Mouse (Mus musculus): ENCODE results near the gene Vwa7. TPM values are rescaled to one million over a fixed set of nuclear protein-coding genes. Genes with fewer than 3 reads are reported as not detected.
"Not testable (repeated sequence)": the region's sequence is repeated elsewhere in the genome, so short reads cannot be mapped to it uniquely, and the experiment has no call there.

Gene Vwa7
- polyA plus RNA-seq, 1 experiment from 2014 or later: 0.27 TPM

- H3K9me3 ChIP-seq (ENCODE audit: control insufficient read depth, low read length): no peaks in the 10 kb centered on the region
- no peak for ATAC-seq (replicated peaks; ENCODE audit: low FRiP score)
- H3K27ac ChIP-seq (ENCODE audit: low read depth, low read length): no peak overlapping the region
- DNase-seq (ENCODE audit: low spot score): peak; percentile 38
- H3K4me1 ChIP-seq (replicated peaks; ENCODE audit: control insufficient read depth, insufficient read depth, low read length): peaks cover 13% of the 10 kb centered on the region
- 85% methylated on average over 2 of the region's 2 CpGs for WGBS
- H3K4me2 ChIP-seq (ENCODE audit: low read depth, low read length, severe bottlenecking): no peak overlapping the region
- no peaks in the 10 kb centered on the region for H3K36me3 ChIP-seq (ENCODE audit: control insufficient read depth, insufficient read depth, low read length)
- no peak overlapping the region for H3K9ac ChIP-seq (ENCODE audit: low read length)
- H3K27me3 ChIP-seq (ENCODE audit: control insufficient read depth, insufficient read depth, low read length): no peaks in the 10 kb centered on the region
- H3K4me3 ChIP-seq (ENCODE audit: low read depth, low read length): no peak overlapping the region
Observed at GRCm38 (mm10) chr17:35028315-35028714, 11.9 kb downstream of the Vwa7 start.

DNA sequence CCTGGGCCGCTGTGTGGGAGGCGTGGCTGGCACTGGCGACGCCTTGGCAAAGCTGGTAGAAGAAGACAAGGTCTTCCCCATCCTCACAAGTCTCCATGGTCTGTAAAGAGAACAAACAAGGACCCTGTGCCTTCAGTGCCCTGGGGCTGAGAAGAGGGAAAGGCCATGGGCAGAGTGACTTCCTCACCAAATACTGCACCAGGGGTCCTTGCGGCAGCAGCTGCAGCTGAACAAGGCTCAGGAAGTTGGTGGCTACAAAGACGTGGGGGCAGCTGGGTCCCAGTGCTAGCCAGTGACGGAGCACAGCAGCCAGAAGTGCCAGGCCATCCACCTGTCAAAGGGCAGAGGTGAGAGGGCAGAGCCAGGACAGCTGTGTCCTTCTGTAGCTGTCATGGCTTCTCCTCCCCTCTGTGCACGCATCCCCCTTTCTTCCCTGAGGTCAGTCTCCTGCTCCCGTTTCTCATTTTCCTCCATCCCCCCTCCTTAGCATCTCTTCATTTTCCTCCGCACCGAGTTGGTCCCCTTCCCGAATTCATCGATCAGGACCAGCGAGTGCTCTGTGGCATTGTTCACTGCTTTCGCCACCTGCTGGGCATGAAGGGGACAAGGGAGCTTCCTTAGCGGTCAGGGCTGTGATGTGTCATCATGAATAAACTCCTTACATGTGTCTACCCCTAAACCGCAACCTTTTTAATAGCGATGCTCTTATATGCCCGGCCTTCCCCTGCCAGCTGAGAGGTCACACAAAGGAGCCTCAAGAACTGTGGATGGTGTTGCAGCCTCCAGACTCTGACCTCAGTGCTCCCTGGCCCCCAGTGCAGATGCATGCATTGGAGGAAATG lies 13.5 kb downstream of the Vwa7 start:
- DNase-seq (ENCODE audit: low spot score): peak; percentile 52
- Histone ChIP-seq H3K4me3 (ENCODE audit: low read depth, low read length) (no peak overlapping the region), H3K9me3 (ENCODE audit: control insufficient read depth, low read length) (no peaks in the 10 kb centered on the region), H3K9ac (ENCODE audit: low read length) (peak overlapping the region; percentile 16; the same call in 1 of the 2 replicates), H3K4me2 (ENCODE audit: low read depth, low read length, severe bottlenecking) (no peak overlapping the region), H3K4me1 (replicated peaks; ENCODE audit: control insufficient read depth, insufficient read depth, low read length) (peaks cover 13% of the 10 kb centered on the region), H3K27me3 (ENCODE audit: control insufficient read depth, insufficient read depth, low read length) (no peaks in the 10 kb centered on the region), H3K27ac (ENCODE audit: low read depth, low read length) (no peak overlapping the region), H3K36me3 (ENCODE audit: control insufficient read depth, insufficient read depth, low read length) (no peaks in the 10 kb centered on the region)
- ATAC-seq (replicated peaks; ENCODE audit: low FRiP score): no peak
- 33% methylated on average over 19 of the region's 19 CpGs for WGBS

DNA sequence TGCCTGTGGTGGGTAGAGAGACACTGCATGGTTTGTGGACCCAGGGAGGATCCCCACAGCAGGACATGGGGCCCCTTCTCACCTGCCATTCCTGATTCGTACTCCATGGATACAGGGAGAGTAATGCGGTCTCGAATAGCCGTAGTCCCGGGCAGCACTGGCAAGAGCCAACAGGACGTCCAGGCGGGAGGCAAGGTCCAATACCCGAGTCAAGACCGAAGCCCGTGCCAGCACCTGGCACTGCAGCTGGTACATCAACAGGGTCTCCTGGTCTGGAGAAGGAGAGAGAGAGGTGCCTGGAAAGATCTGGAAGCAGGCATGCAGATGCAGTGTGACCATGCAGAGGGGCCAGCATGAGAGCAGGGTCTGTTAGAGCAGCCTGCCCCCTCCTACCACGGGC lies 14.9 kb downstream of the Vwa7 start:
- H3K4me2 ChIP-seq (ENCODE audit: low read depth, low read length, severe bottlenecking): no peak overlapping the region
- no peaks in the 10 kb centered on the region for H3K9me3 ChIP-seq (ENCODE audit: control insufficient read depth, low read length)
- no peaks in the 10 kb centered on the region for H3K36me3 ChIP-seq (ENCODE audit: control insufficient read depth, insufficient read depth, low read length)
- no peaks in the 10 kb centered on the region for H3K27me3 ChIP-seq (ENCODE audit: control insufficient read depth, insufficient read depth, low read length)
- WGBS: 95% methylated on average over 11 of the region's 11 CpGs
- ATAC-seq (replicated peaks; ENCODE audit: low FRiP score): no peak
- H3K4me3 ChIP-seq (ENCODE audit: low read depth, low read length): no peak overlapping the region
- H3K9ac ChIP-seq (ENCODE audit: low read length): no peak overlapping the region
- DNase-seq (ENCODE audit: low spot score): peak; percentile 46
- H3K27ac ChIP-seq (ENCODE audit: low read depth, low read length): no peak overlapping the region
- peaks cover 13% of the 10 kb centered on the region for H3K4me1 ChIP-seq (replicated peaks; ENCODE audit: control insufficient read depth, insufficient read depth, low read length)

- ATAC-seq (replicated peaks; ENCODE audit: low FRiP score): no peak
- Histone ChIP-seq H3K36me3 (ENCODE audit: control insufficient read depth, insufficient read depth, low read length) (no peaks in the 10 kb centered on the region), H3K4me1 (replicated peaks; ENCODE audit: control insufficient read depth, insufficient read depth, low read length) (peaks cover 13% of the 10 kb centered on the region), H3K9me3 (ENCODE audit: control insufficient read depth, low read length) (no peaks in the 10 kb centered on the region), H3K27ac (ENCODE audit: low read depth, low read length) (no peak overlapping the region), H3K4me3 (ENCODE audit: low read depth, low read length) (no peak overlapping the region), H3K27me3 (ENCODE audit: control insufficient read depth, insufficient read depth, low read length) (no peaks in the 10 kb centered on the region), H3K9ac (ENCODE audit: low read length) (no peak overlapping the region), H3K4me2 (ENCODE audit: low read depth, low read length, severe bottlenecking) (no peak overlapping the region)
- no peak for DNase-seq (ENCODE audit: low spot score)
- 84% methylated on average over 7 of the region's 7 CpGs for WGBS
Observed at GRCm38 (mm10) chr17:35031880-35032279, 15.5 kb downstream of the Vwa7 start.

DNA sequence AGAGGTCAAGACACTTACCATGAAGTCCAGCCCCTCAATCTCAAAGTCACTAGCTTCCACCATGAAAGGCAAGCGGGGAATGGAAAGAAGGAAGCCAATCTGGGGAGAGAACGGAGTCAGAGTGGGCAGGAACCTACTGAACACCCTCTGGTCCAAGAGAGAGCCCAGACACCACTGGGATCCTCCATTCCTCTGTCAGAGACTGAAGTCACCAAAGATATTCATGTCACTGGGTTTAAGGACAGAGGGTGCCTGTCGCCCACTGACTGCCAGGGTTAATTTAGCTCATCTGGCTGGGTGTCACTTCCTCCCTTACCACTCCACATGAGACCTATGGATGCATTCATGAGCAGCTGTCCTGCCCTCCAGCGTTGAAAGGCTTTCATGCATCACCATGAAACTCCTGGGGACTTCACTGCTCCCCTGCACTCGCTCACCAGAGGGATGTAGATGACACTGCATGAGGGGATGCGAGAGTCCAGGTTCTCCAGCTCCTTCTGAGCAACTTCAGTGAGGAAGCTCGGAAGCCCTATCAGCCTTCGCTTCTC lies 16.0 kb downstream of the Vwa7 start:
- peaks cover 11% of the 10 kb centered on the region for H3K4me1 ChIP-seq (replicated peaks; ENCODE audit: control insufficient read depth, insufficient read depth, low read length)
- H3K9me3 ChIP-seq (ENCODE audit: control insufficient read depth, low read length): no peaks in the 10 kb centered on the region
- H3K27ac ChIP-seq (ENCODE audit: low read depth, low read length): no peak overlapping the region
- no peak overlapping the region for H3K4me2 ChIP-seq (ENCODE audit: low read depth, low read length, severe bottlenecking)
- no peaks in the 10 kb centered on the region for H3K36me3 ChIP-seq (ENCODE audit: control insufficient read depth, insufficient read depth, low read length)
- H3K4me3 ChIP-seq (ENCODE audit: low read depth, low read length): no peak overlapping the region
- no peak for ATAC-seq (replicated peaks; ENCODE audit: low FRiP score)
- DNase-seq (ENCODE audit: low spot score): no peak
- H3K27me3 ChIP-seq (ENCODE audit: control insufficient read depth, insufficient read depth, low read length): no peaks in the 10 kb centered on the region
- 79% methylated on average over 8 of the region's 8 CpGs for WGBS
- no peak overlapping the region for H3K9ac ChIP-seq (ENCODE audit: low read length)

- ATAC-seq (replicated peaks; ENCODE audit: low FRiP score); H3K27ac ChIP-seq (ENCODE audit: low read depth, low read length); H3K36me3 ChIP-seq (ENCODE audit: control insufficient read depth, insufficient read depth, low read length); H3K4me2 ChIP-seq (ENCODE audit: low read depth, low read length, severe bottlenecking); H3K27me3 ChIP-seq (ENCODE audit: control insufficient read depth, insufficient read depth, low read length); H3K9me3 ChIP-seq (ENCODE audit: control insufficient read depth, low read length); H3K9ac ChIP-seq (ENCODE audit: low read length); DNase-seq (ENCODE audit: low spot score); H3K4me3 ChIP-seq (ENCODE audit: low read depth, low read length); H3K4me1 ChIP-seq (replicated peaks; ENCODE audit: control insufficient read depth, insufficient read depth, low read length): not testable (repeated sequence)
- WGBS: 81% methylated on average over 1 of the region's 1 CpGs
Observed at GRCm38 (mm10) chr17:35033703-35034102, 17.3 kb downstream of the Vwa7 start.

GRCm38 (mm10) chr17:35034896-35035295 lies 18.5 kb downstream of the Vwa7 start:
- 84% methylated on average over 6 of the region's 6 CpGs for WGBS
- ATAC-seq (replicated peaks; ENCODE audit: low FRiP score): no peak

DNA sequence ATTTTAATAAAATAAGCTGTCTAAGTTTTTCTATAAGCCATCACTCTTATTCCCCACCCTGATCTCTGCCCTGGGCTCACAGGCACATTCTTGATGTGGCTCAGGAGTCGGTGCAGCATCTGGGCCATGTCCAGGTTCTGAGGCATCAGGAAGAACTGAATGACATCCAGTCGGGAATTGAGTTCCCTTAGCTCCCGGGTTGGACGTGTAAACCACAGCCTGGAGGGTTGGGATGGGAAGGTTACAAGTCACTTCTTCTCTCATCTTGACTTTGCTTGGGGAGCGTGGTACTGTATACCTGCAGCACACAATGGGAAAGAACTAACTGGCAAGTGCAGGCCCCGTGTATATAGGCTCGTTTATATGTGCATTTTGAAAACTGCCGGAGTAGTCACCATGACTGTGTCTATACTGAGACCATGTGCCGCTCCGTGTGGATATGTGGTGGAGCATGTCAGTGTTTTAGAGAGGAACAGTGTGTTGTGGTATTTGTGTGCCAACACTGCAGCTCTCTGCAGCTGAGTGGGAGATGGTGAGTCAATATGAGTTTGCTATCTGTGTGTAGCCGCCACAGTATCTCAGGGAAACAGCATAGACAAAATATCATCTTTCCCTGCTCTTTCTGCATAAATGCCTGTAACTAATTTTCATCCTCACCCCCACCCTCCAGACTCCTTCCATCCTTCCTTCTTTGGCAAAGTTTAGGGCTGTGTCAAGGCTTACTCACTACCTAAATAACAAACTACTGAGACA lies 22.9 kb downstream of the Vwa7 start:
- Histone ChIP-seq H3K4me1 (replicated peaks; ENCODE audit: control insufficient read depth, insufficient read depth, low read length) (no peaks in the 10 kb centered on the region), H3K4me2 (ENCODE audit: low read depth, low read length, severe bottlenecking) (no peak overlapping the region), H3K36me3 (ENCODE audit: control insufficient read depth, insufficient read depth, low read length) (no peaks in the 10 kb centered on the region), H3K27ac (ENCODE audit: low read depth, low read length) (no peak overlapping the region), H3K9me3 (ENCODE audit: control insufficient read depth, low read length) (no peaks in the 10 kb centered on the region), H3K9ac (ENCODE audit: low read length) (no peak overlapping the region), H3K4me3 (ENCODE audit: low read depth, low read length) (no peak overlapping the region), H3K27me3 (ENCODE audit: control insufficient read depth, insufficient read depth, low read length) (no peaks in the 10 kb centered on the region)
- ATAC-seq (replicated peaks; ENCODE audit: low FRiP score) (no peak), DNase-seq (ENCODE audit: low spot score) (no peak)
- 87% methylated on average over 11 of the region's 11 CpGs for WGBS

More at GRCm38 (mm10) chr17:35034896-35035295, 18.5 kb downstream of the Vwa7 start:
- DNase-seq (ENCODE audit: low spot score): no peak
- peaks cover 2% of the 10 kb centered on the region; the same call in 1 of the 2 replicates for H3K4me1 ChIP-seq (replicated peaks; ENCODE audit: control insufficient read depth, insufficient read depth, low read length)
- H3K4me3 ChIP-seq (ENCODE audit: low read depth, low read length): no peak overlapping the region
- no peak overlapping the region for H3K9ac ChIP-seq (ENCODE audit: low read length)
- H3K27me3 ChIP-seq (ENCODE audit: control insufficient read depth, insufficient read depth, low read length): no peaks in the 10 kb centered on the region
- H3K4me2 ChIP-seq (ENCODE audit: low read depth, low read length, severe bottlenecking): no peak overlapping the region
- no peak overlapping the region for H3K27ac ChIP-seq (ENCODE audit: low read depth, low read length)
- H3K36me3 ChIP-seq (ENCODE audit: control insufficient read depth, insufficient read depth, low read length): no peaks in the 10 kb centered on the region
- no peaks in the 10 kb centered on the region for H3K9me3 ChIP-seq (ENCODE audit: control insufficient read depth, low read length)
